Comparison of ENCODE assay signal across 8 mouse cellular contexts in the genomic region with DNA sequence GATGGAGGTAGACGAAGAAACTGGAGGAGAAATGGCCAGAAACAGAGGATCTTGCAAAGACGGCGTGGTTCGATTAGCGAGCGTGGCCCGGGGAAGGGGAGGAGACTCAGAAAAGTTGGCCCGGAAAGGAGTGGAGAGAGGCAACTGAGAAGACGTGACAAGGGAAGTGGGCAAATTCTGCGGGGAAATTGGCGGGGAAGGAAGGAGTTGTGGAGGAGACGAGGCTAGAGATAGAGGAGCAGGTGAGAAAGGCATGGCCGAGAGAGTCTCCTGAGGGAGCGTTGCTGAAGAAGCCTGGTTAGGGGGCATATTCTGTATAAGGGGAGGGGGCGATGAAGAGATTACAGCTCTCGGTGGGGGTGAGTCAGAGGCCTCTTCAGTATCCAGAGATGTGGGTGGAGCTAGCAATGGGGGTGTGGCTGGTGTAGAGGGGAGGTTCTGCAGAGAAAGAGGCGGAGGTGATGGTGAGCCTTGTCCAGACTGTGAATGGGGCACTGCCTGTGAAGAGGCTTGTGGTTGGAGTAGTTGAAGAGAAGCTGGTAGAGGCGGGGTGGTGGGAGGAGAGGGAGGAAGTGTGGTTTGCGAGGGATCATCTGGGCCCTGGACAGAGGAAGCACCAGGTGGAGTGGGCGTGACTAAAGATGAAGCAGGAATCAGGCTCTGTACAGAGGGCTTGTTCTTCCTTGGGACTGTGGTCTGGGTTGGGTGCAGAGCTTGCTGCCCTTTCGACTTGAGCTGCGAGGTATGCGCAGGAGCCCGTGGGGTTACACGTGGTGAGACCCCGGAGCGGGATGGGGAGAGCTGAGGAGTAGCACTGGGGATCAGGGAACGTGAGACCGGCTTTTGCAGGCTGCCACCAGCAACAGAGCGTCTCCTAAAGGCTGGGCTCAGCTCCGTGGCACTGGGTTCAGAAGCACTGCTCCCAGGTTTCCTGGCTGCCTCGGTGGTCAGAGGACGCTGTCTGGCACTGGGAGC. TPM values are rescaled to one million over a fixed set of nuclear protein-coding genes. Genes with fewer than 3 reads are reported as not detected.
DNase-seq lines count a peak whose midpoint lies in the region; ATAC-seq and TF ChIP-seq lines count a peak whose summit lies in the region.

No protein-coding gene starts in this region.

- DNase-seq in layer of hippocampus, adult 9-11 months: peak; percentile 45
- no peak for DNase-seq in layer of hippocampus, postnatal 36 days
- DNase-seq in embryo, embryonic 11 days: peak; percentile 68
- no peak for DNase-seq in heart, postnatal 0 days (ENCODE audit: low spot score)
- DNase-seq in kidney, postnatal 36 days: peak; percentile 39 to 52
- DNase-seq in spleen, postnatal 36 days (ENCODE audit: low spot score in 2 of 2): peak; percentile 65 to 71
- DNase-seq in adipocyte (ENCODE audit: low spot score): no peak

- no peaks in the 10 kb centered on the region for H3K36me3 ChIP-seq in heart, postnatal 0 days (replicated peaks; ENCODE audit: control insufficient read depth, insufficient read depth, low read length)
- peaks cover 14% of the 10 kb centered on the region for H3K36me3 ChIP-seq in megakaryocyte, embryonic 14.5 days (replicated peaks; ENCODE audit: low read length)

- peak overlapping the region; percentile 57 for H3K4me2 ChIP-seq in heart, postnatal 0 days (ENCODE audit: low read depth, low read length)

- peak overlapping the region; percentile 41 for H3K4me3 ChIP-seq in heart, postnatal 0 days (ENCODE audit: low read depth, low read length)
- peak overlapping the region; percentile 92 for H3K4me3 ChIP-seq in megakaryocyte, embryonic 14.5 days (replicated peaks)

- H3K9me3 ChIP-seq in heart, postnatal 0 days (replicated peaks; ENCODE audit: control insufficient read depth, low read length): no peaks in the 10 kb centered on the region
- H3K9me3 ChIP-seq in megakaryocyte, embryonic 14.5 days: peaks cover 17% of the 10 kb centered on the region

- TF ChIP-seq EP300 in heart, postnatal 0 days (IDR thresholded peaks at IDR 0.05; ENCODE audit: low read depth): no peak

- H3K27me3 ChIP-seq in heart, postnatal 0 days (ENCODE audit: control insufficient read depth, insufficient read depth, low read length): peaks cover 57% of the 10 kb centered on the region
- H3K27me3 ChIP-seq in megakaryocyte, embryonic 14.5 days (replicated peaks): peaks cover 71% of the 10 kb centered on the region

- no peak overlapping the region for H3K27ac ChIP-seq in heart, postnatal 0 days (ENCODE audit: low read depth)

- peak; percentile 31; the same call in 1 of the 2 replicates for ATAC-seq in heart, postnatal 0 days (ENCODE audit: insufficient read depth, low read depth)

- H3K4me1 ChIP-seq in heart, postnatal 0 days (ENCODE audit: control insufficient read depth, insufficient read depth): peaks cover 22% of the 10 kb centered on the region
- peaks cover 53% of the 10 kb centered on the region for H3K4me1 ChIP-seq in megakaryocyte, embryonic 14.5 days

- TF ChIP-seq CTCF in heart, postnatal 0 days (IDR thresholded peaks at IDR 0.05; ENCODE audit: low read depth): no peak

- H3K9ac ChIP-seq in heart, postnatal 0 days (replicated peaks; ENCODE audit: low read depth, low read length): no peak overlapping the region

- WGBS in heart, postnatal 0 days: 9% methylated on average over 33 of the region's 33 CpGs

RNA-seq across cellular contexts. Expression of a gene that starts 3.0 kb away (rescaled TPM):
- 10 to 100 TPM; 41.2 to 41.9 TPM for total RNA-seq in layer of hippocampus, postnatal 36 days (2021)
- not detected in 2 replicates for total RNA-seq in heart, postnatal 0 days (2014; rRNA removed; ENCODE audit: low replicate concordance)
- 0.04 TPM in 2 replicates for polyA plus RNA-seq in heart, postnatal 0 days (2015; fragmentation: Nextera tagmentation; extraction: Ambion mirVana)
- 0.22 TPM in 1 of 2 replicates, not detected in the other for polyA plus RNA-seq in megakaryocyte, embryonic 14.5 days (2012; ENCODE audit: insufficient read depth, low replicate concordance)

RNA-seq across cellular contexts. Expression of a gene that starts 12.3 kb away (rescaled TPM):
- total RNA-seq in layer of hippocampus, postnatal 36 days (2021): not detected
- 0.08 TPM in 1 of 2 replicates, not detected in the other for total RNA-seq in heart, postnatal 0 days (2014; rRNA removed; ENCODE audit: low replicate concordance)
- 0.08 and 0.21 TPM in 2 replicates for polyA plus RNA-seq in heart, postnatal 0 days (2015; fragmentation: Nextera tagmentation; extraction: Ambion mirVana)
- polyA plus RNA-seq in megakaryocyte, embryonic 14.5 days (2012; ENCODE audit: insufficient read depth, low replicate concordance): not detected in 2 replicates

RNA-seq across cellular contexts. Expression of a gene that starts 24.2 kb away (rescaled TPM):
- 100 to 1,000 TPM in 1 of 2 experiments, 10 to 100 TPM in 1; 91.3 to 116 TPM for total RNA-seq in layer of hippocampus, postnatal 36 days (2021)
- total RNA-seq in heart, postnatal 0 days (2014; rRNA removed; ENCODE audit: low replicate concordance): 27.7 and 36.8 TPM in 2 replicates
- polyA plus RNA-seq in heart, postnatal 0 days (2015; fragmentation: Nextera tagmentation; extraction: Ambion mirVana): 18.7 and 21.0 TPM in 2 replicates
- 92.1 and 123 TPM in 2 replicates for polyA plus RNA-seq in megakaryocyte, embryonic 14.5 days (2012; ENCODE audit: insufficient read depth, low replicate concordance)

RNA-seq across cellular contexts. Expression of a gene that starts 24.4 kb away (rescaled TPM):
- total RNA-seq in layer of hippocampus, postnatal 36 days (2021): under 1 TPM; 0.15 to 0.68 TPM
- total RNA-seq in heart, postnatal 0 days (2014; rRNA removed; ENCODE audit: low replicate concordance): 0.66 TPM in 1 of 2 replicates, not detected in the other
- 0.19 and 0.34 TPM in 2 replicates for polyA plus RNA-seq in heart, postnatal 0 days (2015; fragmentation: Nextera tagmentation; extraction: Ambion mirVana)
- polyA plus RNA-seq in megakaryocyte, embryonic 14.5 days (2012; ENCODE audit: insufficient read depth, low replicate concordance): 12.4 TPM in 1 of 2 replicates, not detected in the other

RNA-seq across cellular contexts. Expression of a gene that starts 33.7 kb away (rescaled TPM):
- total RNA-seq in layer of hippocampus, postnatal 36 days (2021): 10 to 100 TPM; 13.8 to 14.0 TPM
- 3.9 and 6.4 TPM in 2 replicates for total RNA-seq in heart, postnatal 0 days (2014; rRNA removed; ENCODE audit: low replicate concordance)
- polyA plus RNA-seq in heart, postnatal 0 days (2015; fragmentation: Nextera tagmentation; extraction: Ambion mirVana): 1.8 and 2.7 TPM in 2 replicates
- polyA plus RNA-seq in megakaryocyte, embryonic 14.5 days (2012; ENCODE audit: insufficient read depth, low replicate concordance): 35.3 and 93.0 TPM in 2 replicates

Comparison
In these comparisons a context has a peak if more than half of its experiments do, and no peak if none do; other contexts are left out.
1. DNase-seq: peak in layer of hippocampus, adult 9-11 months (single experiment), embryo, embryonic 11 days (single experiment), kidney, postnatal 36 days (2 of 2) and spleen, postnatal 36 days (2 of 2); none in layer of hippocampus, postnatal 36 days (0 of 2), heart, postnatal 0 days (single experiment) and adipocyte (single experiment).
2. RNA of a gene that starts 3.0 kb away (total RNA-seq): 41.2 to 41.9 TPM in layer of hippocampus, postnatal 36 days; not detected in heart, postnatal 0 days; every median in the first group is over 10 times any median in the second.